Mouse (Mus musculus) stomach, postnatal 0 days (tissue): ENCODE results near the gene Mdga1.
A peak's percentile ranks its signal among the peaks of the same experiment; 100 is the strongest.

Experiments
- CTCF ChIP-seq: IDR thresholded peaks from 2 replicates; pipeline ENCODE4 v1.5.1; 2016; ENCODE audit warnings: antibody characterized with exemption, low read depth, mild to moderate bottlenecking, moderate library complexity
- EP300 ChIP-seq: optimal IDR thresholded peaks from 2 replicates; pipeline ENCODE3; 2016; ENCODE audit warnings: antibody characterized with exemption

DNA sequence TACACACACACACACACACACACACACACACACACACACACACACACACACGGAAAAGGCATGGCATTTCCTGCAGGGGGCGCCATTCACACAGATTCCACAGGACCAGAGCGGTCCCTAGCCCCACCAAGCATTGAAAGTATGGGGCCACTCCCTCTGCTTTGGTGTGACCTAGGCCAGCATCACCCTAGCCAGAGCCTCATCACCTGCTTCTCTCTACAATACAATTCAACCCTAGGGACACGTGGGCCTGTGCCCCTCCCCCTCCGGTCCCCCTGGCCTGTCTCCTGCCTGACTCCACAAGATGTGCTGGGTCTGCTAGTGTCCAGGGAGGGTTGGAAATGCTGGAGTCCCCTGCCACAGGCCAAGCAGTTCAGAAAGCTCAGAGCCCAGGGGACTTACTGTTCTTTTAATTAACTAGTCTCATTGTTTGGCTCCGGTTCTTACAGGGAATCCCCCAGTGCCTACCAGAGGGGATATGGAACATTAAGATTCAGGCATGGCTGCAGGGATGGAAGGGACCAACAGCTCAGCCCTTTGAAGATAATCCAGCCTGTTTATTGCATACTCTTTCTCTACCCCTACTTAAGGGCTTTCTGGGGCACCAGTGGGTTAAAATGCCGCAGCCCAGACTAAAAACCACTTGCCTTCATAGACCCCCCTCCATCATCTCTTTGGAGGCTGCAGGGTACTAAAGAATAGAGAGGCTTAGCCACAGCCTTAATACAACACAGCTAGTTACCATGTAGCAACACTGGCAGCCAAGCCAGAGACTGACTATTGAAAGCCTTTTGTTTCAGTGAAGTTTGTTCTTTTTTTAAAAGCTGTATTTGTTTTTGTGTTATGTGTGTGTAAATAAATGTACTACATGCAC lies 73.5 kb downstream of the Mdga1 start:
- TF ChIP-seq EP300 (no peak), CTCF (peak; percentile 72)
